Mouse (Mus musculus): Measurements from ENCODE around the gene Dpp7. TPM values are rescaled to one million over a fixed set of nuclear protein-coding genes. Genes with fewer than 3 reads are reported as not detected.

The Dpp7 gene
- total and polyA plus RNA-seq, 2 experiments from 2014 or later, result 24.7 to 30.0 TPM

DNA sequence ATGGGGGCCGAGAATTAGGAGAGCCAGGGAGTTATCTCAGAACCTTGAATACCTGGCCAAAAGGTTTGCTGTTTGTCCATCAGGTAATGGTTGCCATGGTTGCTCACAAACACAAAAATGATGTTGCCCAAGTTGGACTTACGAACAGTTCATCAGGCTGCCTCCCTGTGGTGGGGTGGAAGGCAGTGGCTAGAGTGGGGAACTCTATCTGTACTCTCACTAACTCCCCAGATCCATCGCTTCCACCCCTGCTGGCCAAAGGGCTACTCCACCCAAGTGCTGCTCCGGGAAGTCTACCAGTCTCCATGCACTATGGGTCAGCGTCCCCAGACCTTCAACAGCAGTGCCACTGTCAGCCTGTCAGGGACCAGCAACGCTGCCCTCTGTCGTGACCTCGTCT lies 42.9 kb upstream of the Dpp7 start, which contains the start of gene Npdc1:
Gene Npdc1 (plus strand): TSS at position 301 of the 400 bp plus-strand sequence.
- Histone ChIP-seq H3K4me2 (ENCODE audit: low read depth, low read length) (peak within 1 kb of the TSS; percentile 58), H3K36me3 (ENCODE audit: insufficient read depth, low read length) (no peaks in the 10 kb centered on the region), H3K9me3 (ENCODE audit: low read length) (no peaks in the 10 kb centered on the region), H3K4me1 (ENCODE audit: insufficient read depth, low read length) (peaks cover 27% of the 10 kb centered on the region; the same call in 1 of the 2 replicates), H3K9ac (replicated peaks; ENCODE audit: low read length) (no peak within 1 kb of the TSS), H3K27me3 (ENCODE audit: insufficient read depth, low read length) (peaks cover 23% of the 10 kb centered on the region), H3K27ac (no peak within 1 kb of the TSS), H3K4me3 (ENCODE audit: low read length) (no peak within 1 kb of the TSS; the same call in 1 of the 2 replicates)
- no peak for ATAC-seq
- WGBS, result 70% methylated on average over 8 of the region's 8 CpGs
- no peak for TF ChIP-seq CTCF (IDR thresholded peaks at IDR 0.05; ENCODE audit: low read depth)
- no peak for DNase-seq (ENCODE audit: low spot score)

- no peak overlapping the region for H3K4me2 ChIP-seq (ENCODE audit: low read depth, low read length)
- DNase-seq (ENCODE audit: low spot score), result no peak
- no peak overlapping the region for H3K9ac ChIP-seq (replicated peaks; ENCODE audit: low read length)
- no peak overlapping the region for H3K4me3 ChIP-seq (ENCODE audit: low read length)
- 97% methylated on average over 7 of the region's 7 CpGs for WGBS
- ATAC-seq, result no peak
- H3K9me3 ChIP-seq (ENCODE audit: low read length), result no peaks in the 10 kb centered on the region
- TF ChIP-seq CTCF (IDR thresholded peaks at IDR 0.05; ENCODE audit: low read depth), result no peak
- peaks cover 23% of the 10 kb centered on the region for H3K27me3 ChIP-seq (ENCODE audit: insufficient read depth, low read length)
- no peaks in the 10 kb centered on the region for H3K36me3 ChIP-seq (ENCODE audit: insufficient read depth, low read length)
- no peak overlapping the region for H3K27ac ChIP-seq
- H3K4me1 ChIP-seq (ENCODE audit: insufficient read depth, low read length), result peaks cover 25% of the 10 kb centered on the region; the same call in 1 of the 2 replicates
Measured at GRCm38 (mm10) chr2:25398065-25398464, 41.9 kb upstream of the Dpp7 start.

DNA sequence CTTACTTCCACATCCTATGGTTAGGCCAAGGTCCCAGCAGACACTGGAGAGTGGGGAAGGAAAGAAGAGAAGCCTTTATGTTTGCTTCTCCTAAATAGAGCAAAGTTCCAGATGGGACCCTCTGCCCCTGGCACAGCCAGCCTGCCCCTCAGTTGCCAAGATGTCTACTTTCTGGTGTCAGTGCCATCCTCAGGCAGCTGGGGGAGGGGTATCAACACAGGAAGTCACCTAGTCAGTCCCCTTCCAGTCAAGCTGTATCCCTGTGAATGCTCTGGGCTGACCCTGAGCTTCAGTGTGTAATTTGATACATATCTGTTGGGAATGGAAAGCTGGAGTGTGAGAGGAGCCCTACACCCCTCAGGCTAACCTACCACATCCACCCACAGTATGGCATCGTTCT lies 40.9 kb upstream of the Dpp7 start:
- Histone ChIP-seq H3K9me3 (ENCODE audit: low read length) (no peaks in the 10 kb centered on the region), H3K4me1 (ENCODE audit: insufficient read depth, low read length) (peaks cover 21% of the 10 kb centered on the region; the same call in 1 of the 2 replicates), H3K9ac (replicated peaks; ENCODE audit: low read length) (no peak overlapping the region), H3K27me3 (ENCODE audit: insufficient read depth, low read length) (peaks cover 23% of the 10 kb centered on the region), H3K27ac (peak overlapping the region; percentile 58; the same call in 1 of the 2 replicates), H3K36me3 (ENCODE audit: insufficient read depth, low read length) (no peaks in the 10 kb centered on the region), H3K4me3 (ENCODE audit: low read length) (no peak overlapping the region), H3K4me2 (ENCODE audit: low read depth, low read length) (no peak overlapping the region)
- WGBS, result 60% methylated on average over 1 of the region's 1 CpGs
- no peak for DNase-seq (ENCODE audit: low spot score)
- no peak for TF ChIP-seq CTCF (IDR thresholded peaks at IDR 0.05; ENCODE audit: low read depth)
- no peak for ATAC-seq

- Histone ChIP-seq H3K27me3 (ENCODE audit: insufficient read depth, low read length) (peaks cover 23% of the 10 kb centered on the region), H3K4me3 (ENCODE audit: low read length) (no peak overlapping the region), H3K27ac (peak overlapping the region; percentile 58; the same call in 1 of the 2 replicates), H3K4me1 (ENCODE audit: insufficient read depth, low read length) (peaks cover 21% of the 10 kb centered on the region; the same call in 1 of the 2 replicates), H3K9ac (replicated peaks; ENCODE audit: low read length) (no peak overlapping the region), H3K9me3 (ENCODE audit: low read length) (no peaks in the 10 kb centered on the region), H3K4me2 (ENCODE audit: low read depth, low read length) (peak overlapping the region; percentile 68), H3K36me3 (ENCODE audit: insufficient read depth, low read length) (no peaks in the 10 kb centered on the region)
- no peak for ATAC-seq
- no peak for TF ChIP-seq CTCF (IDR thresholded peaks at IDR 0.05; ENCODE audit: low read depth)
- DNase-seq (ENCODE audit: low spot score), result peak; percentile 43
- WGBS, result 37% methylated on average over 3 of the region's 3 CpGs
Measured at GRCm38 (mm10) chr2:25396597-25396983, 40.4 kb upstream of the Dpp7 start.

DNA sequence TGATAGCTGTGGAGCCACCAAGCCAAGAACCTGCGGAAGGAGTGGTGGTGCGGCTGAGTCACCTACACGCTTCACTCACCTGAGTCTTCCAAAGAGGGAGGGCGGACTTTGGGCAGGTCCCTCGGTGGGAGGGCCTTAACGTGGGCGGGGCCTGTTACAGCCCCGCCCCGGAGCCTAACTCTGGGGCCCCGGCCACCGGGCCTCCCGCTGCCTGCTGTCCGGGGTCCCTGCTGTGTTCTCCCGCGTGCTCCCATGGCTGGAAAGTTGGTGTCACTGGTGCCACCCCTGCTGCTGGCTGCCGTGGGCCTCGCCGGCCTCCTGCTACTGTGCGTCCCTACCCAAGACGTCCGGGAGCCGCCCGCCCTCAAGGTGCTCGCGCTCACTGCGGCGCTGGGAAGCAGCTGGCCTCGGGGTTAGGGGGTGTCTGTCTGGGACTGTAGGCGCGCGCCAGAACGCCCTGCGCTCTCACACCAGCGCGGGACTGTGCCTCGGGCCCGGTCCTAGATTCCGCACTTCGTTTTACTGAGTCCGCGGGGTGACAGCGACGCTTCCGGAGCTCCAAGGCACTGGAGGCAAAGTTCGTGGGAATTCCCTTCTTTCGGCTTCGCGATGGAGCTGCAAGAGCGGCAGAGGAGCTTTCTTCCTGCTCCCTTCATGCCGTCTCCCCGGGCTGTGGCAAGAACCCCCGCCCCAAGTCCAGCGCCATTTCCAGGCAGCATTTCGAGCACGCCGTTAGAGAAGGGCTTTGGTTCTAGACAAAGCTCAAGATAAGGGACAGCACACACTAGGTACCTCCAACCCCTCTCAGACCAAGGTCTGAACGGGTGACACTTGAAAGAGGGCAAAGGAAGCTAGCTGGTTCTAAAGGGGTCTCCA lies 39.8 kb upstream of the Dpp7 start, which contains the start of gene Entpd2:
Gene Entpd2 (plus strand): TSS at position 154 of the 876 bp plus-strand sequence.
- H3K27me3 ChIP-seq (ENCODE audit: insufficient read depth, low read length), result peaks cover 23% of the 10 kb centered on the region
- peak; percentile 57 for TF ChIP-seq CTCF (IDR thresholded peaks at IDR 0.05; ENCODE audit: low read depth)
- 2% methylated on average over 57 of the region's 57 CpGs for WGBS

GRCm38 (mm10) chr2:25394281-25395221 lies 38.4 kb upstream of the Dpp7 start:
- Histone ChIP-seq H3K27me3 (ENCODE audit: insufficient read depth, low read length) (peaks cover 18% of the 10 kb centered on the region), H3K36me3 (ENCODE audit: insufficient read depth, low read length) (no peaks in the 10 kb centered on the region), H3K9ac (replicated peaks; ENCODE audit: low read length) (no peak overlapping the region), H3K9me3 (ENCODE audit: low read length) (no peaks in the 10 kb centered on the region), H3K27ac (peak overlapping the region; percentile 58), H3K4me3 (ENCODE audit: low read length) (no peak overlapping the region), H3K4me2 (ENCODE audit: low read depth, low read length) (no peak overlapping the region), H3K4me1 (ENCODE audit: insufficient read depth, low read length) (peaks cover 13% of the 10 kb centered on the region; the same call in 1 of the 2 replicates)
- ATAC-seq (peak; percentile 90), DNase-seq (ENCODE audit: low spot score) (peak; percentile 81)
- WGBS, result 21% methylated on average over 3 of the region's 3 CpGs
- no peak; the same call in 1 of the 2 replicates for TF ChIP-seq CTCF (IDR thresholded peaks at IDR 0.05; ENCODE audit: low read depth)

More for the DNA sequence above, 39.8 kb upstream of the Dpp7 start, which contains the start of gene Entpd2:
- peak within 1 kb of the TSS; percentile 68 for H3K4me2 ChIP-seq (ENCODE audit: low read depth, low read length)
- peak; percentile 71 for DNase-seq (ENCODE audit: low spot score)
- no peaks in the 10 kb centered on the region for H3K9me3 ChIP-seq (ENCODE audit: low read length)
- H3K36me3 ChIP-seq (ENCODE audit: insufficient read depth, low read length), result no peaks in the 10 kb centered on the region
- peak within 1 kb of the TSS; percentile 37; the same call in 1 of the 2 replicates for H3K9ac ChIP-seq (replicated peaks; ENCODE audit: low read length)
- peak within 1 kb of the TSS; percentile 36 for H3K4me3 ChIP-seq (ENCODE audit: low read length)
- H3K4me1 ChIP-seq (ENCODE audit: insufficient read depth, low read length), result peaks cover 21% of the 10 kb centered on the region; the same call in 1 of the 2 replicates
- H3K27ac ChIP-seq, result peak within 1 kb of the TSS; percentile 58
- ATAC-seq, result peak; percentile 52; the same call in 1 of the 2 replicates

All from hindbrain, postnatal 0 days (tissue).